Mouse (Mus musculus): Measurements from ENCODE around the gene Cpne4.

DNA sequence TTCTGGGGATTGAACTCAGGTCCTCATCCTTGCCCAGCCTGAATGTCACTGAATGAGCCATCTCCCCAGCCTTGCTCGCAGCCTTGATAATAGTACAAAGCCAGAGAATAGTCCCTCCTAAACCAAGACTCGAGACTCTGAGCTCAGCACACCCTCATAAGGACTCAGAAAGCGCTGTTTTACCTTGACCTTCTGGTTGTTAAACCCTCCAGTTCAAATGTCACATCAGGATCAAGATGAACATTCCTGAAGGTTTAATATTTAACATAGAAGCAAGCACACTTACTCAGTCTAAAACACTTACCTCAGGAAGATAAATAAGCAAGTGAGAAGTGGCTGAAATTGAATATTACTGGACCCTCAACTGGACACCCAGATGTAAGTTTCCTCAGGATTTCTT, 405.1 kb downstream of the Cpne4 start:
- TF ChIP-seq TAL1 (IDR thresholded peaks at IDR 0.05; ENCODE audit: low read length) (no peak), GATA1 (IDR thresholded peaks at IDR 0.05; ENCODE audit: low read length) (no peak)
